Mouse (Mus musculus) kidney, adult 2 months (tissue): ENCODE measurements at regions not wholly inside any gene's neighbourhood (a gene's known extent, or its start where the extent isn't known, plus 50 kb on each side); places are given as distances from the start of the nearest gene placed in this dataset.

Experiments
- DNase-seq: peaks from one replicate; pipeline ENCODE4 v3.0.0; 2021
- H3K27ac ChIP-seq: fragments of 200-500 bp; 2 replicates; pipeline ENCODE4 v1.5.1; 2012; ENCODE audit warnings: low read depth, low read length, control low read depth, inconsistent platforms; ENCODE audit not compliant: insufficient read depth
- H3K27me3 ChIP-seq: fragments of 200-500 bp; replicated peaks from 2 replicates; pipeline ENCODE4 v1.6.1; 2012; ENCODE audit warnings: mild to moderate bottlenecking, moderate library complexity, low read length, inconsistent platforms; ENCODE audit not compliant: control insufficient read depth, insufficient read depth
- H3K36me3 ChIP-seq: fragments of 200-500 bp; 2 replicates; pipeline ENCODE4 v1.6.1; 2012; ENCODE audit warnings: mild to moderate bottlenecking, moderate library complexity, low read length, inconsistent platforms; ENCODE audit not compliant: control insufficient read depth, insufficient read depth
- H3K4me1 ChIP-seq: fragments of 200-500 bp; 2 replicates; pipeline ENCODE4 v1.6.1; 2011; ENCODE audit warnings: low read length; ENCODE audit not compliant: control insufficient read depth, insufficient read depth
- H3K4me3 ChIP-seq: fragments of 200-500 bp; 2 replicates; pipeline ENCODE4 v1.5.1; 2011; ENCODE audit warnings: mild to moderate bottlenecking, low read depth, low read length, control low read depth; ENCODE audit not compliant: insufficient read depth
- CTCF ChIP-seq: fragments of 200-500 bp; conservative IDR thresholded peaks from 2 replicates; pipeline ENCODE4 v1.5.1; 2011; ENCODE audit warnings: low read depth, mild to moderate bottlenecking, control low read depth, low read length, moderate library complexity, mixed read lengths; ENCODE audit not compliant: insufficient read depth, insufficient read length
- POLR2A ChIP-seq: fragments of 200-500 bp; IDR thresholded peaks from one replicate; pipeline ENCODE4 v1.6.1; 2011; ENCODE audit warnings: low read depth, low read length, control low read depth
- WGBS: fragments of 180-500 bp; shearing (Covaris S2); methylation state at CpG from one replicate; pipeline ENCODE4 v1.1.7; 2018; 5-methylcytosine and 5-hydroxymethylcytosine counted together

DNA sequence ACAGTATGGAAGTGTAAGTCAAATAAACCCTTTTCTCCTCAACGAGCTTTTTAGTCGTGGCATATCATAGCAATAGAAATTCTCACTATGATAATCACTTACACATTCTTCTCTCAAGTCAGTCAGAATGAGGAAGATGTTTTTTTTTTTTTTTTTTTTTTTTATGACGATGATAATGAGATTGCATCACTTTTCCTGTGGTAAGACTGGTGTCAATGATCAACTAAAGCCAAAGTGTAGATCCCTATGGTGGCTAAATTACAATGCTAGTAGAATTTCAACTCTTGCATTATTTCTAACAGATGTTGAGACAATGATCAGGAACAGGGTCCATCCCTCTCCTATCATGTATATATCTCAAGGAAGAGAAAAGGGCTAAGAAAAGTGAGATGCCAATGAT, 2976.3 kb upstream of the Lrrc6 start:
- no peak for DNase-seq
- 80% methylated on average over 3 of the region's 3 CpGs for WGBS
- Histone ChIP-seq H3K27me3 (no peaks in the 10 kb centered on the region), H3K4me3 (no peak overlapping the region), H3K27ac (no peak overlapping the region), H3K4me1 (no peaks in the 10 kb centered on the region), H3K36me3 (no peaks in the 10 kb centered on the region)
- TF ChIP-seq CTCF (no peak), POLR2A (no peak)

DNA sequence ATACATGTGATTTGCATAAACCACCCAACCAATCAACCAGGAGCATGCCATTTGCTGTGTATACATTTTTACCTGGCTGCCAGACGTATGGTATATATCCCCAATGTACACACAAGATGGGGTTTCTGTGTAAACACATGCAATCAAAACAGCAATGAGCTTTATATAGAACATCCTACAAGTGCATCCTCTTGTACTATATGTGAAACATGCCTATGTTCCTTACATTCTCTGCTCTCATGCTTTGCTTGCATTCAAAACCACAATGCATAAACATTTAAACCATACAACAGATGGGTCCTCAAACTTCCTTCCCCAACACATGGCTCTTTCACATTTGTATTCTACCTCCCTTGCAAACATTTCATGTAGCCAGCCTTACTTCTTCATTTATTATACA, 2968.9 kb upstream of the Lrrc6 start:
- Histone ChIP-seq H3K27ac (no peak overlapping the region), H3K4me3 (no peak overlapping the region), H3K27me3 (no peaks in the 10 kb centered on the region), H3K4me1 (no peaks in the 10 kb centered on the region), H3K36me3 (no peaks in the 10 kb centered on the region)
- WGBS = 81% methylated on average over 1 of the region's 1 CpGs
- TF ChIP-seq CTCF (no peak), POLR2A (no peak)
- no peak for DNase-seq

- Histone ChIP-seq H3K4me1 (no peaks in the 10 kb centered on the region), H3K4me3 (no peak overlapping the region), H3K36me3 (no peaks in the 10 kb centered on the region), H3K27ac (no peak overlapping the region), H3K27me3 (no peaks in the 10 kb centered on the region)
- 83% methylated on average over 2 of the region's 2 CpGs for WGBS
- TF ChIP-seq CTCF = no peak
- no peak for TF ChIP-seq POLR2A
- no peak for DNase-seq
Measured at GRCm38 (mm10) chr15:69460581-69461194, 2960.0 kb upstream of the Lrrc6 start.

DNA sequence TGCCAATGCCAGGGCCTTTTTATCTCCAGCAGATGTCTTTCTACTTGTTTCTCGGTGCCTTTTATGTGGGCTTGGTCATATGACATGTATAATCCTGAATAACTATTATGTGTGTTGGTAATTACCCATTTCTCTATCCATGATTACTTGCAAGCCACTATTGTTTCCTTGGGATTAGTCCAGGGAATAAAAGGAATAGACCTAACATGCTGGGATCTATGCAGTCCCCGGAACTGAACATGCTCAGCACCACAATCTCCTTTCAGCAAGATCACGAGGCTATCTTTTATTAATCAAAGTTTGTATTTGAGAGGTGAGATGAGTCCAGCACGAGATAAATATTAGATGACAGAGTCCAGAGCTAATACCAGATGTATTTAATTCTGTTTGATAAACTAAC, 2956.8 kb upstream of the Lrrc6 start:
- 78% methylated on average over 4 of the region's 4 CpGs for WGBS
- H3K27me3 ChIP-seq = no peaks in the 10 kb centered on the region
- no peak overlapping the region for H3K27ac ChIP-seq
- H3K4me1 ChIP-seq = no peaks in the 10 kb centered on the region
- H3K36me3 ChIP-seq = no peaks in the 10 kb centered on the region
- H3K4me3 ChIP-seq = no peak overlapping the region
- DNase-seq = no peak
- TF ChIP-seq POLR2A (no peak), CTCF (no peak)

GRCm38 (mm10) chr15:69456191-69456770, 2955.6 kb upstream of the Lrrc6 start:
- H3K4me3 ChIP-seq = no peak overlapping the region
- no peaks in the 10 kb centered on the region for H3K27me3 ChIP-seq
- no peak overlapping the region for H3K27ac ChIP-seq
- no peak for TF ChIP-seq POLR2A
- no peak for TF ChIP-seq CTCF
- 87% methylated on average over 4 of the region's 4 CpGs for WGBS
- H3K36me3 ChIP-seq = no peaks in the 10 kb centered on the region
- DNase-seq = no peak
- no peaks in the 10 kb centered on the region for H3K4me1 ChIP-seq

DNA sequence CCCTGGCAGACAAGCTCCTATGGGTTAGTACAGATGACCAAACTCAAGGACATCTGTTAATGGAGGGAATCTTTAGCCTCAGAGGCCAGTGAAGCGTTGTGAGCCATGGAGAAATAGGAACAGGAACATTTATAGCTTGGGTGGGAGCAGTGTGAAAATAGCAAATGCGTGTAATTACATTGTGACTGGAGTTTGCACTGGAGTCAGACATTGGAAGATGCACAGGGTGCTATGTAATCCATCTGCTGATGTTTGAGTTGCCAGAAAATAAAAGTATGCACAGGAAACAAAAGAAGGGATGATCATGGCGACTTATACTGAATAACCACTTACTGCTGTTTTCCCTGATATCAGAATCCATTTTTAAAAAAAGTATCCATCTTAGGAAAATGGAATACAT, 2940.3 kb upstream of the Lrrc6 start:
- Histone ChIP-seq H3K4me1 (no peaks in the 10 kb centered on the region), H3K27ac (no peak overlapping the region)

GRCm38 (mm10) chr15:69413531-69414011, 2912.9 kb upstream of the Lrrc6 start:
- no peak for TF ChIP-seq CTCF
- no peak for TF ChIP-seq POLR2A
- 93% methylated on average over 1 of the region's 1 CpGs for WGBS
- H3K27me3 ChIP-seq = no peaks in the 10 kb centered on the region; the same call in 1 of the 2 replicates
- H3K27ac ChIP-seq = no peak overlapping the region
- no peaks in the 10 kb centered on the region for H3K36me3 ChIP-seq
- H3K4me1 ChIP-seq = no peaks in the 10 kb centered on the region
- DNase-seq = no peak
- H3K4me3 ChIP-seq = no peak overlapping the region

More for the DNA sequence above, 2940.3 kb upstream of the Lrrc6 start:
- Histone ChIP-seq H3K27me3 (no peaks in the 10 kb centered on the region), H3K4me3 (no peak overlapping the region), H3K36me3 (no peaks in the 10 kb centered on the region)
- no peak for DNase-seq
- no peak for TF ChIP-seq CTCF
- no peak for TF ChIP-seq POLR2A
- 78% methylated on average over 3 of the region's 3 CpGs for WGBS

- Histone ChIP-seq H3K27me3 (no peaks in the 10 kb centered on the region), H3K4me1 (no peaks in the 10 kb centered on the region), H3K4me3 (no peak overlapping the region), H3K27ac (no peak overlapping the region), H3K36me3 (no peaks in the 10 kb centered on the region)
- 65% methylated on average over 4 of the region's 4 CpGs for WGBS
- TF ChIP-seq CTCF (no peak), POLR2A (no peak)
- DNase-seq = no peak
Measured at GRCm38 (mm10) chr15:69389575-69389974, 2888.9 kb upstream of the Lrrc6 start.
